In genomic region chr5:145190875-145191798, GRCm38 (mm10) we compare ENCODE assay signal across 8 mouse cellular contexts. TPM values are rescaled to one million over a fixed set of nuclear protein-coding genes. Genes with fewer than 3 reads are reported as not detected.
A peak's percentile ranks its signal among the peaks of the same experiment; 100 is the strongest.
DNase-seq lines count a peak whose midpoint lies in the region; ATAC-seq lines count a peak whose summit lies in the region.

No protein-coding gene starts in this region.

- H3K9ac ChIP-seq in intestine, embryonic 15.5 days = peak overlapping the region; percentile 89

- peak; percentile 94 for DNase-seq in adrenal gland, adult 2 months
- DNase-seq in embryo, embryonic 11 days = peak; percentile 95
- peak; percentile 89 for DNase-seq in gastrocnemius, postnatal 25 days
- DNase-seq in left cerebral cortex, postnatal 14 days (ENCODE audit: low spot score in 2 of 2) = peak; percentile 90 to 93
- DNase-seq in right cerebral cortex, postnatal 14 days = peak; percentile 89
- peak; percentile 85 for DNase-seq in urinary bladder, postnatal 25 days (ENCODE audit: low spot score)

- under 1% methylated on average over 41 of the region's 41 CpGs for WGBS in intestine, embryonic 15.5 days

- H3K4me1 ChIP-seq in intestine, embryonic 15.5 days (replicated peaks) = peaks cover 9% of the 10 kb centered on the region

- intact Hi-C loops in left cerebral cortex, postnatal 14 days (cut with DNase I) = no loop called here

- peak overlapping the region; percentile 64 for H3K4me2 ChIP-seq in intestine, embryonic 15.5 days (replicated peaks)

- peak overlapping the region; percentile 88 for H3K27ac ChIP-seq in intestine, embryonic 15.5 days

- no peaks in the 10 kb centered on the region for H3K27me3 ChIP-seq in intestine, embryonic 15.5 days (replicated peaks)

- H3K4me3 ChIP-seq in intestine, embryonic 15.5 days (replicated peaks) = peak overlapping the region; percentile 76

- ATAC-seq in intestine, embryonic 15.5 days = peak; percentile 93
- peak; percentile 82 for ATAC-seq in megakaryocyte-erythroid progenitor cell, adult 5-6 weeks (replicated peaks; ENCODE audit: low FRiP score, low TSS enrichment, poor library complexity, severe bottlenecking)

- peaks cover 9% of the 10 kb centered on the region; the same call in 1 of the 2 replicates for H3K36me3 ChIP-seq in intestine, embryonic 15.5 days

- H3K9me3 ChIP-seq in intestine, embryonic 15.5 days = no peaks in the 10 kb centered on the region

RNA-seq across cellular contexts. Expression of gene Atp5j2, which starts 0.7 kb away (rescaled TPM):
- total RNA-seq in adrenal gland, adult 2 months (2021) = 100 to 1,000 TPM; 500 to 593 TPM
- 43.5 and 53.7 TPM in 2 replicates for polyA plus RNA-seq in adrenal gland, adult 2 months (2012; rRNA removed)
- total RNA-seq in gastrocnemius, postnatal 25 days (2021) = 100 to 1,000 TPM; 674 to 757 TPM
- polyA plus RNA-seq in intestine, embryonic 15.5 days (2015; fragmentation: Nextera tagmentation; extraction: Ambion mirVana) = 899 and 947 TPM in 2 replicates
- total RNA-seq in left cerebral cortex, postnatal 14 days (2021) = 100 to 1,000 TPM; 280 to 283 TPM
- 428 and 470 TPM in 2 replicates for total RNA-seq in megakaryocyte-erythroid progenitor cell, adult 5-6 weeks (2014; fragmentation: Nextera tagmentation)
- 74.1 and 117 TPM in 2 replicates for total RNA-seq in megakaryocyte-erythroid progenitor cell, adult 5-6 weeks (2017)

RNA-seq across cellular contexts. Expression of gene Zkscan14, which starts 10.5 kb away (rescaled TPM):
- total RNA-seq in adrenal gland, adult 2 months (2021) = 1 to 10 TPM; 8.4 to 9.2 TPM
- polyA plus RNA-seq in adrenal gland, adult 2 months (2012; rRNA removed) = 1.1 and 1.2 TPM in 2 replicates
- 1 to 10 TPM; 7.8 to 9.7 TPM for total RNA-seq in gastrocnemius, postnatal 25 days (2021)
- 7.8 and 9.5 TPM in 2 replicates for polyA plus RNA-seq in intestine, embryonic 15.5 days (2015; fragmentation: Nextera tagmentation; extraction: Ambion mirVana)
- 10 to 100 TPM in 1 of 2 experiments, 1 to 10 TPM in 1; 9.2 to 10.4 TPM for total RNA-seq in left cerebral cortex, postnatal 14 days (2021)
- total RNA-seq in megakaryocyte-erythroid progenitor cell, adult 5-6 weeks (2014; fragmentation: Nextera tagmentation) = 5.8 and 7.8 TPM in 2 replicates
- total RNA-seq in megakaryocyte-erythroid progenitor cell, adult 5-6 weeks (2017) = 19.9 and 26.5 TPM in 2 replicates

RNA-seq across cellular contexts. Expression of gene Zkscan5, which starts 13.2 kb away (rescaled TPM):
- 10 to 100 TPM; 11.2 to 13.5 TPM for total RNA-seq in adrenal gland, adult 2 months (2021)
- 3.2 and 3.6 TPM in 2 replicates for polyA plus RNA-seq in adrenal gland, adult 2 months (2012; rRNA removed)
- total RNA-seq in gastrocnemius, postnatal 25 days (2021) = 1 to 10 TPM; 6.7 to 6.9 TPM
- polyA plus RNA-seq in intestine, embryonic 15.5 days (2015; fragmentation: Nextera tagmentation; extraction: Ambion mirVana) = 9.7 and 10.3 TPM in 2 replicates
- total RNA-seq in left cerebral cortex, postnatal 14 days (2021) = 10 to 100 TPM; 11.7 to 12.3 TPM
- 5.7 and 9.5 TPM in 2 replicates for total RNA-seq in megakaryocyte-erythroid progenitor cell, adult 5-6 weeks (2014; fragmentation: Nextera tagmentation)
- total RNA-seq in megakaryocyte-erythroid progenitor cell, adult 5-6 weeks (2017) = 8.6 and 12.2 TPM in 2 replicates

RNA-seq across cellular contexts. Expression of gene Cpsf4, which starts 24.1 kb away (rescaled TPM):
- total RNA-seq in adrenal gland, adult 2 months (2021) = 10 to 100 TPM; 19.8 to 20.1 TPM
- polyA plus RNA-seq in adrenal gland, adult 2 months (2012; rRNA removed) = 15.2 and 16.8 TPM in 2 replicates
- 1 to 10 TPM; 6.7 to 7.2 TPM for total RNA-seq in gastrocnemius, postnatal 25 days (2021)
- 43.1 and 47.1 TPM in 2 replicates for polyA plus RNA-seq in intestine, embryonic 15.5 days (2015; fragmentation: Nextera tagmentation; extraction: Ambion mirVana)
- 10 to 100 TPM; 24.0 to 24.2 TPM for total RNA-seq in left cerebral cortex, postnatal 14 days (2021)
- 49.8 and 59.1 TPM in 2 replicates for total RNA-seq in megakaryocyte-erythroid progenitor cell, adult 5-6 weeks (2014; fragmentation: Nextera tagmentation)
- 42.1 and 63.4 TPM in 2 replicates for total RNA-seq in megakaryocyte-erythroid progenitor cell, adult 5-6 weeks (2017)

RNA-seq across cellular contexts. Expression of gene Ptcd1, which starts 24.2 kb away (rescaled TPM):
- 10 to 100 TPM; 24.4 to 25.8 TPM for total RNA-seq in adrenal gland, adult 2 months (2021)
- polyA plus RNA-seq in adrenal gland, adult 2 months (2012; rRNA removed) = 18.9 and 23.8 TPM in 2 replicates
- total RNA-seq in gastrocnemius, postnatal 25 days (2021) = 10 to 100 TPM; 11.3 to 11.4 TPM
- 13.6 and 14.2 TPM in 2 replicates for polyA plus RNA-seq in intestine, embryonic 15.5 days (2015; fragmentation: Nextera tagmentation; extraction: Ambion mirVana)
- 10 to 100 TPM; 16.4 to 17.7 TPM for total RNA-seq in left cerebral cortex, postnatal 14 days (2021)
- 10.2 and 15.4 TPM in 2 replicates for total RNA-seq in megakaryocyte-erythroid progenitor cell, adult 5-6 weeks (2014; fragmentation: Nextera tagmentation)
- total RNA-seq in megakaryocyte-erythroid progenitor cell, adult 5-6 weeks (2017) = 17.9 and 18.6 TPM in 2 replicates

Comparison
In these comparisons a context has a peak if more than half of its experiments do, and no peak if none do; other contexts are left out.
1. Peak in every context shown above with its lines: DNase-seq, ATAC-seq, H3K4me3 ChIP-seq and H3K27ac ChIP-seq.